Mouse (Mus musculus) G1E (cell line): ENCODE results near the gene Hivep3. TPM values are rescaled to one million over a fixed set of nuclear protein-coding genes. Genes with fewer than 3 reads are reported as not detected.
A peak's percentile ranks its signal among the peaks of the same experiment; 100 is the strongest.

Experiments used
- ATAC-seq: 2 replicates; pipeline ENCODE4 v1.8.0; 2016; ENCODE audit warnings: mild to moderate bottlenecking; ENCODE audit not compliant: insufficient number of reproducible peaks, poor library complexity, low FRiP score, severe bottlenecking; ENCODE audit errors: extremely low read depth
- DNase-seq: peaks from one replicate; pipeline ENCODE4 v3.0.0; 2012; ENCODE audit warnings: low spot score
- H3K27me3 ChIP-seq: 2 replicates; pipeline ENCODE4 v1.6.1; 2012; ENCODE audit warnings: mild to moderate bottlenecking, low read length, inconsistent platforms; ENCODE audit not compliant: insufficient read depth
- H3K36me3 ChIP-seq: replicated peaks from 2 replicates; pipeline ENCODE3; 2012; ENCODE audit warnings: mild to moderate bottlenecking, inconsistent platforms
- H3K4me1 ChIP-seq: 2 replicates; pipeline ENCODE4 v1.6.1; 2012; ENCODE audit warnings: low read depth, low read length, inconsistent platforms, mixed read lengths; ENCODE audit not compliant: insufficient read depth
- H3K4me3 ChIP-seq: 2 replicates; pipeline ENCODE4 v1.5.1; 2012; ENCODE audit warnings: low read depth, mild to moderate bottlenecking, inconsistent platforms, low read length, moderate library complexity, mixed read lengths
- H3K9me3 ChIP-seq: replicated peaks from 2 replicates; pipeline ENCODE4 v1.6.1; 2012; ENCODE audit warnings: inconsistent platforms
- CTCF ChIP-seq: IDR thresholded peaks from 2 replicates; pipeline ENCODE4 v1.5.1; 2012; ENCODE audit warnings: low read depth, low read length, inconsistent platforms, mixed read lengths
- GATA1 ChIP-seq: IDR thresholded peaks from 2 replicates; pipeline ENCODE4 v1.6.1; 2012; ENCODE audit warnings: borderline replicate concordance, low read length, inconsistent platforms, mixed read lengths
- GATA2 ChIP-seq: IDR thresholded peaks from 2 replicates; pipeline ENCODE4 v1.6.1; 2012; ENCODE audit warnings: low read depth, low read length, inconsistent platforms, borderline replicate concordance
- POLR2AphosphoS5 ChIP-seq: IDR thresholded peaks from 2 replicates; pipeline ENCODE4 v1.6.1; 2012; ENCODE audit warnings: low read depth, low read length, inconsistent platforms; ENCODE audit not compliant: insufficient replicate concordance
- TAL1 ChIP-seq: conservative IDR thresholded peaks from 2 replicates; pipeline ENCODE4 v1.6.1; 2012; ENCODE audit warnings: low read depth, low read length, inconsistent platforms, mixed read lengths
- polyA plus RNA-seq: library from polyadenylated mRNA; stranded (reverse); fragments of >175 nt; gene quantifications from 2 replicates; pipeline ENCODE4 v1.2.3, GENCODE M21; 2012
- total RNA-seq, 2 experiments: library from RNA; stranded (forward) in 1 of 2; stranded (reverse) in 1 of 2; fragments of 200-1000 nt in 1 of 2; fragments of >200 nt in 1 of 2; fragmentation: Nextera tagmentation in 1 of 2; gene quantifications; 2 replicates each; pipeline ENCODE4 v1.2.3; 2014 to 2017

Gene Hivep3
- total and polyA plus RNA-seq, 3 experiments = 0.49 TPM; not detected in 2

DNA sequence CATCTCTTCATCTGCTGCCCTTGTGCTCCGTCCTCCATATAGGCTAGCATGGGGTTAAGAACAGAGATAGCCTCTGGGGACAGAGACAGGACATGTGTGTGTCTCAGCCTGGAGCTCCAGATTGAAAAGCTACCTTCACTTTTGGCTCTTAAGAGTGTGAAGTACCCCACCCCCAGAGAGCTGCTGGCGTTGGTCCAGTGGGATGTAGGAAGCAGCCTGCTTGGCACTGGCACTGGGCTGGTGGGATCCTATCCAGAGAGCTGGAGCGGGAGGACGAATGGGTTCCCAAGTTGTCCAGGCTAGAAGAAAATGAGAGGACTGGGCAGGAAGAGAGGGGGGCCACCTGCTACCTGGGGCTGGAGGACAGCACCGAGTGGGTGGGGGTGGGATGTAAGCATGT is 284.8 kb downstream of the Hivep3 start:
- ATAC-seq (no peak), DNase-seq (no peak)
- no peak overlapping the region for H3K4me3 ChIP-seq
- H3K27me3 ChIP-seq = no peaks in the 10 kb centered on the region
- no peaks in the 10 kb centered on the region for H3K36me3 ChIP-seq
- H3K4me1 ChIP-seq = no peaks in the 10 kb centered on the region
- TF ChIP-seq GATA2 (no peak), TAL1 (no peak), POLR2AphosphoS5 (no peak), GATA1 (no peak), CTCF (no peak)
- H3K9me3 ChIP-seq = peaks cover 83% of the 10 kb centered on the region

DNA sequence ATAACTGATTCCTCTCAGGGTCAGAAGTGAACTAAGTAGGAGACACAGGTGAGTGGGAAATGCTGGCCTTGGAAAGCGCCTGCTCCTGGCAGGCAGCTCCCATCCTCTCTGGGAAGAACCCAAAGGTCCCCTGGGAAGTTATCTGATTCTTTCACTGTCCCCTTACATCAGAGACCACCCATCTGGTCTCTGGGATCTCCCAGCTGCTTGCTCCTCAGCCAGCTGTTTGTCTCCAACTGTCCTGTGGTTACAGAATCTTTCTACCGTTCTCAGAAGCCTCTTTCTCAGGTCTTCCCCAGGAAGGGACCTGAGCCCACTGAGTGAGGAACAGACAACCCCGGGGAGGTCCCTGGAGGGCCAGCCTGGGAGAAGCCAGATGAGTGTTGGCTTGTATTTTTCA is 288.8 kb downstream of the Hivep3 start:
- no peak overlapping the region for H3K4me3 ChIP-seq
- no peaks in the 10 kb centered on the region for H3K36me3 ChIP-seq
- no peaks in the 10 kb centered on the region for H3K27me3 ChIP-seq
- DNase-seq = no peak
- peaks cover 86% of the 10 kb centered on the region for H3K9me3 ChIP-seq
- no peak for ATAC-seq
- H3K4me1 ChIP-seq = no peaks in the 10 kb centered on the region
- TF ChIP-seq POLR2AphosphoS5 = no peak
- TF ChIP-seq GATA2 = no peak
- no peak for TF ChIP-seq TAL1
- TF ChIP-seq GATA1 = no peak
- no peak for TF ChIP-seq CTCF

DNA sequence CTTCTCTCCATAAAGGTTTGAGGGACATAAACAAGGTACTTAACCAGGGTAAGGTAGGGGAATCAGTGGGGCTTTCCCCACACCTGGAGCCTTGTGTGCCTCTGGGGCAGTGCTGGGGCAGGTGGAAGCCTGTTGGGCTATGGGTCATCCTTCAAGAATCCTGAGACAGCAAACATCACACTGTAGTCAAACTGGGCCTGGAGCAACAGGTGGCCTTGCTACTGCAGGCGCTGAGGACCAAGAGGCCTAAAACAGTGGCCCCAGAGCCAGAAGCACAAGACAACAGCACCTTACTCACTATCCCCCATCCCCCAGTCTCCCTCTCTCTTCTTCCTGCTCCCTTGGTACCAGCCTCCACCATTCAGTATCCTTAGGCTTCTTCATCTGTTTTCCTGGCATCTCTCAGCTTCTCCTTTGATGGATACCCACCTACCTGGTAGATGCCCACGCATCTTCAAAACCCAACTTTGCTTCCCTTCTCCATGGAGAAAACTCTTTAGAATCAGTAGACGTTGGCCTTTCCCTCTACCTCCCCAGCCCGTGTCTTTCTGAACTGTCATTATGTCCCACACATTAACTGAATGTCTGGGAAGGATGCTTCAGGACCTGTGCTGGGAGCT is 289.7 kb downstream of the Hivep3 start:
- TF ChIP-seq GATA2 (no peak), GATA1 (no peak), POLR2AphosphoS5 (no peak), CTCF (no peak), TAL1 (no peak)
- H3K4me3 ChIP-seq = no peak overlapping the region
- peaks cover 86% of the 10 kb centered on the region for H3K9me3 ChIP-seq

DNA sequence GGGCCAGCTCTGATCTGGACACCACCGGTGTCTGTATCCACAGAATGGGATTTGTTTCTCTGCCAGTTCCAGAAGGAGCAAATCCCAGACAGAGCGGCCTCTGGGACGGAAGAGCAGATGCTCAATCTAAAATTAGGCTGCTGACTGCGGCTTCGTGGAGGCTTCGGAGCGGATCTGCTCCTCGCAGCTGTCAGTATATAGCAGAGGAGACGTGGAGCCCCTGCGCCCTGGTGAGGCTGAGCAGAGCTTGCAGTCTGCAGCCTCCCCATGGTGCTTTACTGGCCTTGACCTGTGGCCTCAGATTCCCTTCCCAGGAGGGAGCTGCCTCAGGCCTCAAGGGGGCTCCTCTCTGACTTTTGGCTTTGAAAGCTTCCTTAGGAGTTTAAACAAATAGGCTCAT is 290.5 kb downstream of the Hivep3 start:
- no peak for ATAC-seq
- H3K4me1 ChIP-seq = no peaks in the 10 kb centered on the region
- H3K36me3 ChIP-seq = no peaks in the 10 kb centered on the region
- TF ChIP-seq GATA2 = no peak
- TF ChIP-seq GATA1 = no peak
- no peak for TF ChIP-seq POLR2AphosphoS5
- H3K27me3 ChIP-seq = no peaks in the 10 kb centered on the region
- H3K9me3 ChIP-seq = peaks cover 87% of the 10 kb centered on the region
- no peak for DNase-seq
- no peak overlapping the region; the same call in 1 of the 2 replicates for H3K4me3 ChIP-seq

More for the DNA sequence above, 289.7 kb downstream of the Hivep3 start:
- Histone ChIP-seq H3K4me1 (no peaks in the 10 kb centered on the region), H3K27me3 (no peaks in the 10 kb centered on the region), H3K36me3 (no peaks in the 10 kb centered on the region)
- DNase-seq (no peak), ATAC-seq (no peak)

- ATAC-seq (no peak), DNase-seq (no peak)
- H3K36me3 ChIP-seq = no peaks in the 10 kb centered on the region
- H3K9me3 ChIP-seq = peaks cover 91% of the 10 kb centered on the region
- no peaks in the 10 kb centered on the region for H3K27me3 ChIP-seq
- TF ChIP-seq POLR2AphosphoS5 = no peak
- no peak for TF ChIP-seq TAL1
- no peak for TF ChIP-seq GATA2
- no peak for TF ChIP-seq CTCF
- TF ChIP-seq GATA1 = no peak
- H3K4me1 ChIP-seq = no peaks in the 10 kb centered on the region
- no peak overlapping the region for H3K4me3 ChIP-seq
These were observed 294.1 kb downstream of the Hivep3 start for GRCm38 (mm10) chr4:120027671-120028070.

DNA sequence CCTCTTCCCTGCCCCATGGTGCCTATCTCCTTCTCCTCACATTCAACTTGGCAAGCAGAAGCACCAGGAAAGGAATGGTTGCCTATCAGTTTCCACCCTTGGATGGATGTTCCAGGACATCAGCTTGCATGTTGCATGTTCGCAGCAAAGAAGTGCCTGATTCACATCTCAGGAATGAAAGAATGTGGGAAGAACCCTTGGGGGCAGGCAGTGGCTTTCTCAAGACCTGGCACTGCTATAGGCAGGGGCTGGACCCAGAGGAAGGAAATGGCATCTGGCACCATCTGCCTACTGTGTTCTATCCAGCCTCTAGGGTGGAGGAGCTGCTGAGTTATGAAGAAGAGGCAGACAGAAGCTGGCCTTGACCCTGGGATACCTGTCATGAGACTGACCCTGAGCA is 296.4 kb downstream of the Hivep3 start:
- H3K4me1 ChIP-seq = no peaks in the 10 kb centered on the region
- no peak for DNase-seq
- peaks cover 92% of the 10 kb centered on the region for H3K9me3 ChIP-seq
- H3K27me3 ChIP-seq = no peaks in the 10 kb centered on the region
- ATAC-seq = no peak
- H3K36me3 ChIP-seq = no peaks in the 10 kb centered on the region
- TF ChIP-seq GATA2 = no peak
- no peak for TF ChIP-seq CTCF
- no peak for TF ChIP-seq GATA1
- TF ChIP-seq TAL1 = no peak
- TF ChIP-seq POLR2AphosphoS5 = no peak
- H3K4me3 ChIP-seq = no peak overlapping the region

- TF ChIP-seq TAL1 (no peak), GATA2 (no peak), POLR2AphosphoS5 (no peak), GATA1 (no peak), CTCF (no peak)
- Histone ChIP-seq H3K4me3 (peak overlapping the region; percentile 33; the same call in 1 of the 2 replicates), H3K4me1 (no peaks in the 10 kb centered on the region), H3K9me3 (peaks cover 92% of the 10 kb centered on the region), H3K27me3 (no peaks in the 10 kb centered on the region), H3K36me3 (no peaks in the 10 kb centered on the region)
- ATAC-seq (no peak), DNase-seq (no peak)
These were observed 298.9 kb downstream of the Hivep3 start for GRCm38 (mm10) chr4:120032320-120032983.
